Mouse (Mus musculus): Measurements from ENCODE around the gene Tnfrsf17.
"Not testable (repeated sequence)": the region's sequence is repeated elsewhere in the genome, so short reads cannot be mapped to it uniquely, and the experiment has no call there.

Tnfrsf17 gene

DNA sequence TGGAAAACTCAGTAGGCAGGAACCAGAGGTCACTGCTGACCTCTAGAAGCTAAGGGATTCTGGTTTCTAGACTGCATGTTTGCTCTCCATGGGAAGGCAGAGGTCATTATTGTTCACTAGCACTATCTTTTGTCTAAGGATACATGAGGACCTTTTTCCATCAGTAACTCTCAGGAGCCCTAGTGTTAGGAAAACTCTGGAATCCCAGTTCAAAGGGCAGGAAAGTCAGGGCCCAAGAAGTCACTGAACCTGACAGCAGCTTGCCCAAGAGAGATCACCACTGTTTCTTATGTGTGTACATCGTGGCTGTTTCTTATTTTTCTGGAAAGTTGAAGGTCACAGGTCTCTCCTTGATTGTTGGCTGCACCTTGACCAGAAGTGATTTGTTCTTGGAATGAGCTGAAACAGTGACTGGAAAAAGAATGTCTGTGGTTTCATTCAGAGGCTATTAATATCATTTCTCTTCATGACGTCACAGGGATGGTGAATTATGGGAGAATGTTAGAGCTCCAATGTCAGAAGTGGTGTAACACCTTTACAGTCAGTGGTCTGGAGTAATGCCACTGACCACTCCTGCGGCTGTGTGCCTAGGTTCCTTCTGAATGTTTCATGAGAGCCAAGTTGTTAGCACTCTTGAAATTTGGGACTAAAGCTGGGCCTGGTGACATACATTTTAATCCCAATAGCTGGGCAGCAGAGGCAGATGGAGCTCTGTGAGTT lies 16.6 kb downstream of the Tnfrsf17 start:
- in situ Hi-C loops (cut with MboI; ENCODE audit: low sequenced_read_pairs), result no loop called here

DNA sequence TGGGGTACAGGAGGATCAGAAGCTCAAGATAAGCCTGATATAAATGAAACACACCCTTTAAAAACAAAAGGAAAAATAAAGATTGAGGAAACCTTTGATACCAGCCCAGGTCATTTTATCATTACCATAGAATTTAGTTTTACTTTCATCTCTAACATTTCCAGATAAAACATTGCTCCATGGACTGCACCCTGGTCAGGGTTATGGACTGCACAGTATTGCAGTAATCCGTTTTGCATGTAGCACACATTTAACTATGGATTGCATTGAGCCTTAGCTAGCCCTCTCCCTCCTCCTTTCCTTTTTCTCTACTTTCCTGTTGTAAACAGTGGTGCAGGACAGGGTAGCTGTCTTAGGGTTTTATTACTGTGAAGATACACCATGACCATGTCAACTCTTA lies 17.4 kb downstream of the Tnfrsf17 start:
- in situ Hi-C loops (cut with MboI; ENCODE audit: low sequenced_read_pairs), result no loop called here

DNA sequence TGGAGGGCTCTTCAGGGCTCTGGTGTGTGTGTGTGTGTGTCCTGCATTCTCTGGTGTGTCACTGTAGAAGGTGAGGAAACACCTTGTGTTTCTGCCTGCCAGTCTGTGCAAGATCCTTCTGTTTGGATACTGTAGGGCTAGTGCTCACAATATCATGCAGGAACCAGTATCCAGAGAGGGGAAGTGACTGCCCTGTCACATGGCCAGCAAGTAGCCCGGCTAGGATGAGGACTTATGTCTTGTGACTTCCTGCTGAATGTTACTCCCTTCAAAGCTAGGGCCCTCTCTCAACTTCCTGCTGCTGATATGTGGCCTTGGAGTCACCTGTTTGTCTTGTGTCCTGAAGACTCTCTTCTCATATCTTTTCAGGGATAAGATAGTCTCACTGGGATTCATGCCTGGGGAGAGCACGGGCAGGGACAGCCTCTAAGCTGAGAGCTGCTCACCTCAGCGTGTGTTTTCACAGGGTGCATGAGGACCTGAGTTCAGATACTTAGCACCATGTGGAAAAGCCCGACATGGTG lies 29.7 kb downstream of the Tnfrsf17 start:
- in situ Hi-C loops (cut with MboI; ENCODE audit: low sequenced_read_pairs), result no loop called here

DNA sequence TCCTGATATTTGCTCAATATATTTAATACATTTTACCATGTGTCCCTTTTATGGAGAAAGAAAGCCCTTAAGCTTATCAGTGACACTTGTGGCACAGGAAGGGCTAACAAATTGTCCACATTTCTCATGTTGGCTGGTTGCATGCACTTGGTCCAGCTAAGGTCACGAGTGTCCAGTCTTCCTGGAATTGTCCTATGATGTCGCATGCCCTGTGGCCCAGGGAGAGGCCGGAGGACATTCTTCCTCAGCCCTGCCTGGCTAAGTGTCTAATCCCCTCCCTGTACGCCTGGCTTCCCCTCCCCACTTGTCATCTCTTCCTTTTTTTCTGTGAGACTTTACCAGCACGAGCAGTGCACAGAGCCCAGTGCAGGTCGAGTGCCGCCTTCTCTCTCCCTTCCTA lies 38.3 kb downstream of the Tnfrsf17 start:
- in situ Hi-C loops (cut with MboI; ENCODE audit: low sequenced_read_pairs), result no loop called here

DNA sequence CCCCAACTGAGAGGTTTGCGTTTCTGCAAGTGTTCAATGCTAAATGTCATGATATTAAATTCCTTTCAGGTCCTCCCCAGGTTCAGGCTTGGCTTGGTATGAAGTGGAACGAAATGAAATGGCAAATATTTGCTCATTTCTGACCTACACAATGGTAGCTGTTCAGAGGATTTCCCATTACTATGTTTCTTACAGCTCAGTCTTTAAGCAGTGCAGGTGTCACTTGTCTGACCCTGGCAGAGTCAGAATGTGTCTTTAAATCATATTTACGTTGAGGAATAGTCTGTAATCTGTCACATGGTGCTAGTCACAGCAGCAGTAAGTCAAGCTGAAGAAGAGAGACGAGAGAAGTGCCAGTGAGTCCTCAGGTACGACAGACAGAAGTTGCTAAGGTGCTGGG lies 45.6 kb downstream of the Tnfrsf17 start:
- in situ Hi-C loops (cut with MboI; ENCODE audit: low sequenced_read_pairs), result no loop called here

DNA sequence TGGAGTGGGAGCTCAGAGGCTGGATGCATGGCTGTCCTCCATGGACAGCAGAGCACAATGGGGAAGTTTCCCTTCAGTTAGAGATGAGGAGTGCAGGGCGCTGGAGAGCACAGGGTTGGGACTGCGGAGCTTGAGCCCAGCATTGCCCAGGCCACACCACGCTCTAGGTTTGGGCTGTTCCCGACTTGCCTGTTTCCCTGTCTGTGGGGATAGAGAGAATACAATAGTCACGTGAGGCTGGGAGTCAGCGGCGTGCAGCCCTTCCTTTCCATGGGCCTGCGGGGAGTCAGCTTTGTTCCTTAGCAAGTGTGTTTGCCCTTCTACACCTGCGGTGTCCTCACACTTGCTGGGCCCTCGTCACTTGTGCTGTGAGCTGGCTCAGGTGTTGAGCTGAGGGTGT lies 46.3 kb downstream of the Tnfrsf17 start:
- in situ Hi-C loops (cut with MboI; ENCODE audit: low sequenced_read_pairs), result no loop called here

DNA sequence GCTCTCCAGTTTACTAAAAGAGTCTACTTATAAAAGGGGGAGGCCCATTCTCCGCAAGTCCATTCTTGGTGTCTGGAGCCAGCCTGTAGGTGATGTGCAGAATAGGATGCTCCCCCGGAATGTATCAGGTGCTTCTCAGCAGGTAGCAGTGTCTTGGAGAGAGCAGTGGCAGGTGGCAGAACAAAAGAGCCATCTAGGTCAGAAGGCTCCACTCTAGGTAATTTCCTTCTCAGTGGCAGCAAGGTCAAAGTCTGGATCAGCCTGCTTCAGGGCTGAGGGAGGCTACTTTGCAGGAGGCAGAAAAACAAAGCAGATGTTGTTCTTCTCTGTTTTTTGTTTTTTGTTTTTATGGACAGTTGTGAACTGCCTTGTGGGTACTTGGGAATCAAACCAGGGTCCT lies 47.0 kb downstream of the Tnfrsf17 start:
- in situ Hi-C loops (cut with MboI; ENCODE audit: low sequenced_read_pairs), result not testable (repeated sequence)

DNA sequence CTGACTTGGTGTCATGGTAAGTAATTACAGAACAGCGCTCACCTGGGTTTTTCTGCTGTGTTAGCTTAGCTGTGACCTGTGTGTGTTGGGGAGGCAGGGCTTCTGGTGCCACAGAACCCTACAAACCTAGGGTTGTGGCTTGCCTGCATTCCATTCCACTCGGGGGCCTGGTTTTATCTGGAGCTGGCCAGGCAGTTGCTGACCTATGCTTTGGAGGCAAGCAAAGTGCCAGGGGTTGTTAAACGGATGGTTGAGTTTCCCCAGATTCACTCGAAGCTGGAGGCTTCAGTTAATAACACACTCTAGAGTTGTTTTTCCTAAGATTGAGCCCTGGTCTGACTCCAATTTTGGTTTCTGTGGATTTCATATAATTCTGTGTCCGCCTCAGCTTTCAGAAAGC lies 52.0 kb downstream of the Tnfrsf17 start:
- in situ Hi-C loops (cut with MboI; ENCODE audit: low sequenced_read_pairs), result no loop called here

DNA sequence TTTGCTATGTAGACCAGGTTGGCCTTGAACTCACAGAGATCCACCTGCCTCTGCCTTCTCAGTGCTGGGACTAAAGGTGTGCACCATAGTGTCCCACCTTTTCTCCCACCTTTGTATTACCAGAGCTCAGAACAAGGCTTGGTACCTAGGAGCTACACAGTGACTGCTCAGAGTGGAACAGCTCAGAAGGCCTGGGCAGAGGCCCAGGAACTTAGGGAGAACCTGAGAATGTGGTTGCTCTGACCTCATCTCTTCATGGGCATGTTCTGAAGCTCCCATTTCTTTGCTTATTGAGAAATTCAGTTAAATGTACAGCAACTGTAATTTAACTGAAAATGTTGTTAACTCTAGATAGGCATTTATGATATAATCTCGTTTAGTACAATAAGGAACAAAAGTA lies 53.2 kb downstream of the Tnfrsf17 start:
- in situ Hi-C loops (cut with MboI; ENCODE audit: low sequenced_read_pairs), result no loop called here

DNA sequence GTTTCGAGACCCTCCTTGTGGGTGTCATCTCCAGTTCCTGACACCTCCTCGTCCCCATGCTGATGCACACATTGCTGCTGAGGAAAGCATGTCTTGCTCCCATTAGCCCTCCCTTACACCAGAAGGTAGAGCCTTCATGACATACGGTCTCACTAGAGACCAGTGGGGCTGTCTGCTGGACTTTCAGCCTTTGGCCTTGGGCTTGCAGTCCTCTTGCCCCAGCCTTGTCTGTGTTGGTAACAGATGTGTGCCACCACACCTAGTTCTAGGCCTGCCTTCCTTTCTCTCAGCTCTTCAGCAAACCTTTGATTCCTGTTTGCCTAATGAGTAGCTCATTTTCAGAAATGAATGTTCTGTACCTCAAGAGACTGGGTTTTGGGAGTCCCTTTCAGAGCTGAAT lies 54.8 kb downstream of the Tnfrsf17 start:
- in situ Hi-C loops (cut with MboI; ENCODE audit: low sequenced_read_pairs), result no loop called here

DNA sequence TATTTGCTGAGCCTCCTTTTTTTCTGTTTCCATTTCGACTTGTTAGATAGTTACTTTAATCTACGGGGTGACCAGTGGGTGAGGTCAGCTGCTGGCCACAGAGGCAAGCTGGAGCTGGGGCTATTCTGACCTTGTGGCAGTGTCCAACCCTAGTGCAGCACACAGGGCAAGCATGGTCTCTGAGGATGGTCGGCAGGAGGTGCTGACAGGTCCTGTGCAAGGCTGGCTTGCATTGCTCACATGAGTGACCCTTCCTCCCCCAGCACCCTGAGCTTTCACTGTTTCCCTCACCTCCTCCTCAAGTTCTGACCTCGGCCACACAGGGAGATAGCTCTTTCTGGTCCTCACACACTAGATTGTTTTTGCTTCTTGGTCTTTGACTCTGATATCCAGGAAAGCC lies 55.5 kb downstream of the Tnfrsf17 start:
- in situ Hi-C loops (cut with MboI; ENCODE audit: low sequenced_read_pairs), result no loop called here

DNA sequence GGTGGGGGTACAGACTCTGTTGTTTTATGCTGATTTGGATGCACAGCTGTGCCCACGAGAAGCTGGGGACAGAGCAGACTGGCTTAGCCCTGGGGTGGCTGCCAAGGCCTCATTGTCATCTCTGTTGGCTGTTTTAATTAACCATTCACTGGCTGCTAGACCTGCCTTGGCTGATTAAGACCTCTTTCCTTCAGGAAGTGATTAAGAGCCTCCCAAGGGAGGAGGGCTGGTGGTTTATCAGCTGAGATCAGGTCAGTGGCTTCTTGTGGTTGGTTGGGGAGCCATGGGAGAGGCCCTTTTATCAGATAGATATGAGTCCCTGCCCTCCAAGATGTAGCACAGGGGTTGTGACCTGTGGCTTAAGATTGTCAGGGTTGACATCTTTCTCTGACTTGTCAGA lies 56.0 kb downstream of the Tnfrsf17 start:
- in situ Hi-C loops (cut with MboI; ENCODE audit: low sequenced_read_pairs), result no loop called here
